Mouse (Mus musculus) heart, adult 8-10 months (tissue): ENCODE results near the gene Mrvi1. TPM values are rescaled to one million over a fixed set of nuclear protein-coding genes. Genes with fewer than 3 reads are reported as not detected.
A peak's percentile ranks its signal among the peaks of the same experiment; 100 is the strongest.

Source experiments
- DNase-seq: peaks from one replicate; pipeline ENCODE4 v3.0.0; 2022; ENCODE audit warnings: low spot score
- total RNA-seq, 4 experiments: library from RNA; stranded (reverse); gene quantifications; 2 replicates each; pipeline ENCODE4 v1.2.4; 2022

Gene Mrvi1
- total RNA-seq, 4 experiments from 2014 or later: 12.7 to 15.6 (median 14.4) TPM

- peak; percentile 40 for DNase-seq
Observed at GRCm38 (mm10) chr7:110893943-110894610, 88.2 kb downstream of the Mrvi1 start.

- DNase-seq: peak; percentile 71
Observed at GRCm38 (mm10) chr7:110891501-110891986, 90.7 kb downstream of the Mrvi1 start.

- DNase-seq: no peak
Observed at GRCm38 (mm10) chr7:110881746-110882333, 100.4 kb downstream of the Mrvi1 start.

- no peak for DNase-seq
Observed at GRCm38 (mm10) chr7:110878028-110878427, 104.2 kb downstream of the Mrvi1 start.

GRCm38 (mm10) chr7:110876965-110877364, 105.3 kb downstream of the Mrvi1 start:
- DNase-seq: peak; percentile 32

GRCm38 (mm10) chr7:110868807-110869206, 113.5 kb downstream of the Mrvi1 start:
- no peak for DNase-seq

GRCm38 (mm10) chr7:110867116-110867515, 115.1 kb downstream of the Mrvi1 start:
- no peak for DNase-seq

GRCm38 (mm10) chr7:110866021-110866420, 116.2 kb downstream of the Mrvi1 start:
- DNase-seq: no peak

GRCm38 (mm10) chr7:110865570-110865969, 116.7 kb downstream of the Mrvi1 start:
- no peak for DNase-seq

- no peak for DNase-seq
Observed at GRCm38 (mm10) chr7:110865038-110865437, 117.2 kb downstream of the Mrvi1 start.

GRCm38 (mm10) chr7:110862751-110863289, 119.4 kb downstream of the Mrvi1 start, which contains the start of gene Lyve1:
TSS of gene Lyve1 (minus strand) at chr7:110863239.
- DNase-seq: peak; percentile 65

GRCm38 (mm10) chr7:110860129-110860528, 122.1 kb downstream of the Mrvi1 start:
- no peak for DNase-seq

- DNase-seq: no peak
Observed at GRCm38 (mm10) chr7:110855604-110856003, 126.7 kb downstream of the Mrvi1 start.

- DNase-seq: no peak
Observed at GRCm38 (mm10) chr7:110854927-110855546, 127.2 kb downstream of the Mrvi1 start.

GRCm38 (mm10) chr7:110854519-110854918, 127.7 kb downstream of the Mrvi1 start:
- DNase-seq: no peak

GRCm38 (mm10) chr7:110853611-110854010, 128.7 kb downstream of the Mrvi1 start:
- no peak for DNase-seq

GRCm38 (mm10) chr7:110851541-110852203, 130.6 kb downstream of the Mrvi1 start:
- no peak for DNase-seq

- DNase-seq: no peak
Observed at GRCm38 (mm10) chr7:110848371-110848770, 133.9 kb downstream of the Mrvi1 start.

GRCm38 (mm10) chr7:110847321-110847720, 134.9 kb downstream of the Mrvi1 start:
- DNase-seq: no peak

GRCm38 (mm10) chr7:110843916-110844874, 138.1 kb downstream of the Mrvi1 start, which contains the start of gene Rnf141:
TSS of gene Rnf141 (minus strand) at chr7:110844457.
- DNase-seq: peak; percentile 91

- DNase-seq: no peak
Observed at GRCm38 (mm10) chr7:110840332-110840731, 141.9 kb downstream of the Mrvi1 start.
